In genomic region chr3:65478215-65478614, GRCm38 (mm10) we compare ENCODE assay signal across 20 mouse cellular contexts.
"Had no signal": no experiment of that assay in that cellular context is flagged by ENCODE, and none has a peak within 500 bp of the region (broad histone marks: within the 10 kb centered on the region; RNA-seq: fewer than 3 reads in every experiment).

No protein-coding gene starts in this region.

- H3K36me3 ChIP-seq: limb, embryonic 10.5 days; limb, embryonic 12.5 days; limb, embryonic 13.5 days; limb, embryonic 15.5 days; liver, embryonic 12.5 days; liver, embryonic 13.5 days; liver, embryonic 15.5 days; lung, embryonic 15.5 days; midbrain, embryonic 10.5 days; midbrain, embryonic 12.5 days; midbrain, embryonic 13.5 days; midbrain, embryonic 15.5 days; neural tube, embryonic 12.5 days had no signal

- H3K27me3 ChIP-seq: limb, embryonic 12.5 days; limb, embryonic 13.5 days; limb, embryonic 15.5 days; liver, embryonic 12.5 days; liver, embryonic 13.5 days; liver, embryonic 15.5 days; lung, embryonic 15.5 days; megakaryocyte, embryonic 14.5 days; midbrain, embryonic 12.5 days; midbrain, embryonic 13.5 days; midbrain, embryonic 15.5 days; neural tube, embryonic 12.5 days had no signal

- H3K4me3 ChIP-seq: limb, embryonic 10.5 days; limb, embryonic 12.5 days; limb, embryonic 13.5 days; limb, embryonic 15.5 days; liver, embryonic 12.5 days; liver, embryonic 13.5 days; liver, embryonic 15.5 days; lung, embryonic 15.5 days; megakaryocyte, embryonic 14.5 days; midbrain, embryonic 10.5 days; midbrain, embryonic 12.5 days; midbrain, embryonic 13.5 days; midbrain, embryonic 15.5 days; neural tube, embryonic 12.5 days had no signal

- ATAC-seq: liver, embryonic 12.5 days; liver, postnatal 0 days; lung, postnatal 0 days; midbrain, embryonic 13.5 days; midbrain, embryonic 15.5 days; midbrain, embryonic 16.5 days had no signal

- H3K4me2 ChIP-seq: limb, embryonic 12.5 days; limb, embryonic 13.5 days; limb, embryonic 15.5 days; liver, embryonic 11.5 days; liver, embryonic 12.5 days; liver, embryonic 13.5 days; liver, embryonic 15.5 days; lung, embryonic 14.5 days; lung, embryonic 15.5 days; midbrain, embryonic 11.5 days; midbrain, embryonic 12.5 days; midbrain, embryonic 13.5 days; midbrain, embryonic 15.5 days; neural tube, embryonic 12.5 days had no signal
